Mouse (Mus musculus): ENCODE data around the gene Gm11634. TPM values are rescaled to one million over a fixed set of nuclear protein-coding genes. Genes with fewer than 3 reads are reported as not detected.
"Not testable (repeated sequence)": the region's sequence is repeated elsewhere in the genome, so short reads cannot be mapped to it uniquely, and the experiment has no call there.

The Gm11634 gene
- polyA plus RNA-seq, 1 experiment from 2014 or later: not detected

- ChIA-PET CTCF (no interaction called here), POLR2A (no interaction called here)
- in situ Hi-C loops (cut with MboI; ENCODE audit: low pct_unique_long_range_greater_than_20kb): no loop called here
- no peaks in the 10 kb centered on the region for H3K27me3 ChIP-seq
- DNase-seq (ENCODE audit: low read depth, low spot score) (no peak), ATAC-seq (no peak)
- no peak for TF ChIP-seq CTCF (IDR thresholded peaks at IDR 0.05)
Observed at GRCm38 (mm10) chr11:101589989-101590624, 8.9 kb downstream of the Gm11634 start.

DNA sequence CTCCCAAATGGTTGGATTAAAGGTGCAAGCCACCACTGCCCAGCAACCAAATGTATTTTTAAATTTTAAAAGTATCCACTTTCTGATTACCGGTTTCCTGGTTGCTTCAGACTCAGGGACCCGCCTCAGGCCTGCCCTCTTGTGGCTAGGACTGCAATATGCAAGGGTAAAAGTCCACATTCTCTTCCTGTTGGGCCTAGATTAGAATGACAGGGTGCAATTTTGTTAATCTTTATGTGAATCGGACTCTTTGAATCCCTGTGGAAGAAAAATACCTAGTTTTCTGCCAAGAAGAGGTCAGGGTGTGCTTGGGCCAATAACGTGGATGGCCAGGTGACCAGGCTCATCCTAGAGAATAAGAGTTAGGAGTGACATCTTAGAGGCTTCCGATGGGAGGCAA, 9.6 kb downstream of the Gm11634 start:
- CTCF ChIA-PET: interaction anchor here (0.8 kb wide), 1 partner anchor 11 kb away, joined by 3 read pairs; no protein-coding TSS in a partner anchor
- in situ Hi-C loops (cut with MboI; ENCODE audit: low pct_unique_long_range_greater_than_20kb): no loop called here

DNA sequence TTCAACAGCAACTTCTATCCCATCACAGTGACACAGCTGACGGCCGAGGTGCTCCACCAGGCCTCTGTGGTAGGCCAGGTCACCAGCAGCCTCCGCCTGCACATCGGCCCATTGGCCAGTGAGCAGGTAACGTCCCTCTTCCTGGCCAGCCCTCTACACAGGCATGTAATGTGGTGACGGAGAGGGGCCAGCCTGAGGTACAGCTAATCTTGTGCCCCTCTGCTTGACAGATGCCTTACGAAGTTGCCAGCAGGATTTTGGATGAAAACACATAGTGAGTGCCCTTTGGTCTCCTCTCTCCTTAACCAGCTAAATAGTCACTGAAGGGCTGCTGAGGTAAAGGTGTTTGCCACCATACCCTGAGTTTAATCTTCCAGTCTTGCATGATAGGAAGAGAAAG, 10.2 kb downstream of the Gm11634 start:
- no peaks in the 10 kb centered on the region for H3K27me3 ChIP-seq
- POLR2A ChIA-PET: no interaction called here
- in situ Hi-C loops (cut with MboI; ENCODE audit: low pct_unique_long_range_greater_than_20kb): no loop called here
- no peak for TF ChIP-seq CTCF (IDR thresholded peaks at IDR 0.05)
- DNase-seq (ENCODE audit: low read depth, low spot score) (no peak), ATAC-seq (no peak)
- CTCF ChIA-PET: interaction anchor here (0.8 kb wide), 1 partner anchor 12 kb away, joined by 3 read pairs; no protein-coding TSS in a partner anchor

More for the DNA sequence above, 9.6 kb downstream of the Gm11634 start:
- DNase-seq (ENCODE audit: low read depth, low spot score): no peak
- POLR2A ChIA-PET: no interaction called here
- TF ChIP-seq CTCF (IDR thresholded peaks at IDR 0.05): peak; percentile 88
- no peaks in the 10 kb centered on the region for H3K27me3 ChIP-seq
- ATAC-seq: no peak

GRCm38 (mm10) chr11:101587676-101588075, 11.4 kb downstream of the Gm11634 start:
- POLR2A ChIA-PET: no interaction called here
- no peaks in the 10 kb centered on the region for H3K27me3 ChIP-seq
- no peak for TF ChIP-seq CTCF (IDR thresholded peaks at IDR 0.05)
- CTCF ChIA-PET: interaction anchor here (1.3 kb wide), 1 partner anchor 145 kb away, joined by 3 read pairs; the partner anchor contains the start of gene Dhx8
- in situ Hi-C loops (cut with MboI; ENCODE audit: low pct_unique_long_range_greater_than_20kb): no loop called here
- DNase-seq (ENCODE audit: low read depth, low spot score) (no peak), ATAC-seq (no peak)

DNA sequence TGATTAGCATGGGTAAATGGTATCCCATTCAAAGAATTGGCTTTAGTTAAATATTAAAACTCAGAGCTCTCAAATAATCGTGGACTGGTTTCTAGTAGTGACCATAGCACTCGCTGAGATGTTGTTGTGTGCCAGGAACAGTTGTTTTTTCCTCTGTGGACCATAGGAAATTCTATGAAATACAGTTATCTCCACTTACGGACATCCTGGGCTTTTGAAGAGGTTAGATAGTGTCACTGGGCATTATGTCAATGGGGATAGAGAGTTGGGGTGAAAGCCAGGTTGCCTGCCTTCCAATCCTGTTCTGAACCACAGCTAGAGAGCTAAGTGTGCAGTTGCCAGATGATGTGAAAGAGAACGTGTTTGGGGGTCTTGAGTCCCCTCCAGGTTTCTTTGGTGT, 13.3 kb downstream of the Gm11634 start:
- CTCF ChIA-PET: interaction anchor here (0.8 to 1.6 kb wide), 3 partner anchors 11 to 19 kb away, joined by 3 to 5 read pairs (median 3); no protein-coding TSS in a partner anchor
- POLR2A ChIA-PET: interaction anchor here (0.7 kb wide), 1 partner anchor 8 kb away, joined by 3 read pairs; no protein-coding TSS in a partner anchor
- in situ Hi-C loops (cut with MboI; ENCODE audit: low pct_unique_long_range_greater_than_20kb): no loop called here
- no peak for TF ChIP-seq CTCF (IDR thresholded peaks at IDR 0.05)
- no peak for ATAC-seq
- no peak for DNase-seq (ENCODE audit: low read depth, low spot score)
- H3K27me3 ChIP-seq: no peaks in the 10 kb centered on the region

- POLR2A ChIA-PET: interaction anchor here (1.4 kb wide), 1 partner anchor 11 kb away, joined by 3 read pairs; no protein-coding TSS in a partner anchor
- CTCF ChIA-PET: interaction anchor here (1.0 to 1.2 kb wide), 2 partner anchors 17 to 18 kb away, joined by 3 read pairs; no protein-coding TSS in a partner anchor
- H3K27me3 ChIP-seq; ATAC-seq; DNase-seq (ENCODE audit: low read depth, low spot score); in situ Hi-C loops (cut with MboI; ENCODE audit: low pct_unique_long_range_greater_than_20kb): not testable (repeated sequence)
Observed at GRCm38 (mm10) chr11:101585031-101585430, 14.0 kb downstream of the Gm11634 start.

- POLR2A ChIA-PET: no interaction called here
- in situ Hi-C loops (cut with MboI; ENCODE audit: low pct_unique_long_range_greater_than_20kb): no loop called here
Observed at GRCm38 (mm10) chr11:101583205-101583604, 15.9 kb downstream of the Gm11634 start.

GRCm38 (mm10) chr11:101582054-101583035, 16.7 kb downstream of the Gm11634 start, which contains the start of gene Tmem106a:
Gene Tmem106a (plus strand): TSS chr11:101582242.
- POLR2A ChIA-PET: interaction anchor here (1.3 kb wide), 1 partner anchor 14 kb away, joined by 3 read pairs; no protein-coding TSS in a partner anchor
- no peak for DNase-seq (ENCODE audit: low read depth, low spot score)
- CTCF ChIA-PET: no interaction called here
- no peak for TF ChIP-seq CTCF (IDR thresholded peaks at IDR 0.05)
- in situ Hi-C loops (cut with MboI; ENCODE audit: low pct_unique_long_range_greater_than_20kb): no loop called here
- peak; percentile 71 for ATAC-seq
- H3K27me3 ChIP-seq: no peaks in the 10 kb centered on the region

More at GRCm38 (mm10) chr11:101583205-101583604, 15.9 kb downstream of the Gm11634 start:
- no peak for TF ChIP-seq CTCF (IDR thresholded peaks at IDR 0.05)
- no peak for ATAC-seq
- DNase-seq (ENCODE audit: low read depth, low spot score): no peak
- CTCF ChIA-PET: no interaction called here
- no peaks in the 10 kb centered on the region for H3K27me3 ChIP-seq

DNA sequence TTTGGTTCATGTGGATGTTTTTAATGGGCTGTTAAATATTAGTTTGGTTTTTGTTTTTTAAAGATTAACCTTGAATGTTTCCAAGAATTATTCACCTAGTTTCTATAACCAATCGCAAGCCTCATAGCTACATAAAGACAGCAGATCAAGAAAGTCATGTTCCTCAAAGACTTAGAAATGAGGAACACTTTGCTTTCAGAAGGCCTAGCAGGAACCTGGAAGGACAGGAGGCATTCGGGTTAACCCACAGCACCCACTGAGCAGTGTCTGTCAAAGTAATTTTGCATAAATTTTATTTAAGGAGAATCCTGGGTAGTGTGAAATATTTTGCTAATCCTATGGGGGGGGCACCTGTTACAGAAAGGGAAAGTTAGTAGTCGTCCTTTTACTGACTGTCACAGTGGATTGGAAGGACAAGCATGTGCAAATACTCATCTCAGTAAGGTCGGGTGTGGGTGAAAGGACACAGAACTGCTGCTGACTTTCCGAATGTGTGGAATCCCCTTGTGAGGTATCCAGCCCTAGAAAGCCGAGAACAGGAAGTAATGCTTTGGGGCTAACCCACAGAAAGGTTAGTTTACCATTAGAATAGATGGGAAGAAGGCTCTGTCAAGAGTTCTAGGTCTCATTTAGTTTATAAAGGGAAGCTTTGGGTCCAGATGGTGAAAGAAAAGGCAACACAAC, 17.8 kb downstream of the Gm11634 start:
- no peak for TF ChIP-seq CTCF (IDR thresholded peaks at IDR 0.05)
- ChIA-PET POLR2A (interaction anchor here (1.3 kb wide), 1 partner anchor 15 kb away, joined by 3 read pairs; no protein-coding TSS in a partner anchor), CTCF (interaction anchor here (1.3 kb wide), 1 partner anchor 10 kb away, joined by 3 read pairs; no protein-coding TSS in a partner anchor)
- no peaks in the 10 kb centered on the region for H3K27me3 ChIP-seq
- DNase-seq (ENCODE audit: low read depth, low spot score) (no peak), ATAC-seq (no peak)
- in situ Hi-C loops (cut with MboI; ENCODE audit: low pct_unique_long_range_greater_than_20kb): no loop called here

- no peaks in the 10 kb centered on the region for H3K27me3 ChIP-seq
- ATAC-seq (no peak), DNase-seq (ENCODE audit: low read depth, low spot score) (no peak)
- peak; percentile 53 for TF ChIP-seq CTCF (IDR thresholded peaks at IDR 0.05)
- CTCF ChIA-PET: interaction anchor here (1.5 kb wide), 1 partner anchor 10 kb away, joined by 7 read pairs; no protein-coding TSS in a partner anchor
- POLR2A ChIA-PET: no interaction called here
- in situ Hi-C loops (cut with MboI; ENCODE audit: low pct_unique_long_range_greater_than_20kb): no loop called here
Observed at GRCm38 (mm10) chr11:101576116-101576515, 22.9 kb downstream of the Gm11634 start.
